Mouse (Mus musculus) v-Abl transformed pro-B cells (cell line): ENCODE data around the gene Stox2.

Experiments used
- in situ Hi-C, 2 experiments: fragments of 400-800 bp; cut with MboI; formaldehyde crosslinking; loops; one replicate each; pipeline ENCODE4 v1.15.1; 2025; ENCODE audit not compliant: unreplicated experiment in 2 of 2

The Stox2 gene

DNA sequence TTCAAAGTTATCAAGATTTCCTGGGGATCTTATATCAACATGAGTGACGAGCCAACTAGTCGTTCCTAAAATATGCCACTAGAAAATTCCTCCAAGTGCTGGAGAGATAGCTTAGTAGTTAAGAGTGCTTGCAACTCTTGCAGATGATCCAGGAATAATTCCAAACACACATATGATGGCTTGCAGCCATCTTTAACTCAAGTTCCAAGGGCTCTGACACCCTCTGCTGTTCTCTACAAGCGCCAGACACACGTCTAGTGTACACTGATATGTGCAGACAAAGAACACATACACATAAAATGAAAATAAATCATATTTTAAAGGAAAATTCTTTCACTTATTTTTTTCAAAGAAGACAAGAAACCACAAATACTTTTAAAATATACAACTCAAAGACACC is 237.9 kb downstream of the Stox2 start:
- in situ Hi-C loops, result loop anchor here (5.0 to 10.0 kb wide), 2 partner anchors 164 to 193 kb away; no protein-coding TSS in a partner anchor

DNA sequence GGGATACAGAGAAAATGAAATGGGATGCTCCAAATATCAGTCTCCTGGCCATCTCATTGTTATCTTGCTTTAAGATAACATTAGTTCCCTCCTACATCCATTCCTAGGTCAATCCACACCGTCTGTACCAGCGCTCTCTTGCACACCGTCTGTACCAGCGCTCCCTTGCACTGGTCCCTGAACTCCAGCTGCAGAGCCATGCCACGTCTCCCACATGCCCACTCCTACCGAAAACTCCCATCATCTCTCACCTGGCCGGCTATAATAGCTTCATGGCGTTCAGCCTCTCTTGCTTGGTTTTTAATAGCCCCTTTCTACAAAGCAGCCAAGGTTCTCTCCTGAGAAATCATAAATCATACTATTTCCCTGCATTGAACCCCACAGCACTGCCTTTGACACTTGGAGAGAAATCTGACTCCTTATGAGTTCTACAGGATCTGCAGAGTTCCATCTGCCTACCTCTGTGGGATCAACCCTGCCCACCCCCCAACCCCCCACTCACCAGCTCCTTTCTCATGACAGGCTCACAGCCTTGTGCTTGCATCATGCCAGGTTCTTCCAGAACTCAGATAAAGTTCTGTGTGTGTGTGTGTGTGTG is 239.4 kb downstream of the Stox2 start:
- in situ Hi-C loops, result loop anchor here (5.0 to 10.0 kb wide), 2 partner anchors 166 to 192 kb away; no protein-coding TSS in a partner anchor

DNA sequence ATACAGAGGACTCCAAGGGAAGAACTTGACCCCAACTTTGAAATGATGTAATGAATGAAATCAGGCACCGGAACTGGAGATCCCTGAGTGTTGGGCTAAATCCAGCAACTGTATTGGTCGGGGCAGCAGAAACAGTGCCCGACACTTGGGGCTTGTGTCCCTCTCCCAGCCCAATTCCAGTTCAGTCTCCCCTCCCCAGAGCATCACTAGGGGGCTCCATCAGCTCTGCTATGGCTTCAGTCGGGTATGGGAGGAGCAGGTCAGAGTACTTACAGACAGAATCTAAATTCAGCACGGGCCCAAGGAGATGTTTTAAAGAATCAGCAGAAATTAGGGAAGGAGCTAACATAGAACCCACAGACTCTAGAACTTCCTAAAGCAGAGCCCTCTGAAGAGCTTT is 240.7 kb downstream of the Stox2 start:
- in situ Hi-C loops, result loop anchor here (5.0 to 10.0 kb wide), 2 partner anchors 167 to 191 kb away; no protein-coding TSS in a partner anchor

DNA sequence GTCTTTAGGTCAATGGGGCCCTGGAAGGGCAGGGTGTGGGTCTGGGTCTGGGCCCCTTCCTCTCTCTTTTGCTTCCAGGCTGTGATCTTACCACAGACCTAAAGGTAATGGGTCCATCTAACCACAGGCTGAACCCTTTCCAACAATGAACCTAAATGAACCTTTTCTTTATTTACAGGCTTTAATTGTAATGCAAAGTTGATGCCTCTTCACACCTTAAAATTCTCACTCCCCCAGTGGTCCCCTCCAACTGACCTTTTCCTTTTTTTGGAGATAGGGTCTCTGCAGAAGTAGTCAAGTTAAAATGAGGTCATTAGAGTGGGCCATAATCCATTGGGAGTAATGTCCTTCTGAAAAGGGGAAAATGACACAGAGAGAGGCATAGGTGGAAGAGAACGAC is 249.8 kb downstream of the Stox2 start:
- in situ Hi-C loops, result no loop called here

DNA sequence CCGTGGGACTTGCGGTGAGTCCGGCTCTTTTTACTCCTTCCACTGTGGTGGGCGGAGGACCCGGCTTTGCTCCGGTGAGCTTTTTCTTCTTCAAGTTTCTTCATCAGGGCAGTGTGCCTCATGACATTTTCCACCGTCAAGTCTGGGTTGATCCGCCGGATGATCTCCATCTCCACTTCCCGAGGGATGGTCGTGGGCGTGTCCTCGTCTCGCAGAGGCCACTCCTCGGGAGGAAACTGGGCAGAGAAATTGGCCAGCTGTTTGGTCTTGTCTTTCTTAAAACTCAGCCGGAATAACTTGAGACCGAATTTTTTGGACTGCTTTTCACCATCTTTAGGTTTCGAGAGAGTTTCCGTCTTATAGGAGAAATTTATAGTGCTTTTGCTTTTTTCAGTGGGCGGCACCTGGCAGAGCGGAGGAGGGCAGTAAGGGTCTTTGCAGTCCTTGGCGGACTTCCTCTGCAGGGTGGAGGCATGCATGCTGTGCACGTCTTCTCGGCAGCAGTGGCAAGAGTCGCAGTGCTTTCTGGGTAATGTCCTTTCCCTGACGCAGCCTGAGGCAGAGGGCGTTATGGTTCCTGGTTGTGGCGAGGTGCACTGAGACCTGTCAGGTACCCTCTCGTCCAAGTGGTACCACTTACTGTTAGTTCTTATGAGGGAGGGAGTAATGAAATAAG is 252.7 kb downstream of the Stox2 start:
- in situ Hi-C loops, result no loop called here

DNA sequence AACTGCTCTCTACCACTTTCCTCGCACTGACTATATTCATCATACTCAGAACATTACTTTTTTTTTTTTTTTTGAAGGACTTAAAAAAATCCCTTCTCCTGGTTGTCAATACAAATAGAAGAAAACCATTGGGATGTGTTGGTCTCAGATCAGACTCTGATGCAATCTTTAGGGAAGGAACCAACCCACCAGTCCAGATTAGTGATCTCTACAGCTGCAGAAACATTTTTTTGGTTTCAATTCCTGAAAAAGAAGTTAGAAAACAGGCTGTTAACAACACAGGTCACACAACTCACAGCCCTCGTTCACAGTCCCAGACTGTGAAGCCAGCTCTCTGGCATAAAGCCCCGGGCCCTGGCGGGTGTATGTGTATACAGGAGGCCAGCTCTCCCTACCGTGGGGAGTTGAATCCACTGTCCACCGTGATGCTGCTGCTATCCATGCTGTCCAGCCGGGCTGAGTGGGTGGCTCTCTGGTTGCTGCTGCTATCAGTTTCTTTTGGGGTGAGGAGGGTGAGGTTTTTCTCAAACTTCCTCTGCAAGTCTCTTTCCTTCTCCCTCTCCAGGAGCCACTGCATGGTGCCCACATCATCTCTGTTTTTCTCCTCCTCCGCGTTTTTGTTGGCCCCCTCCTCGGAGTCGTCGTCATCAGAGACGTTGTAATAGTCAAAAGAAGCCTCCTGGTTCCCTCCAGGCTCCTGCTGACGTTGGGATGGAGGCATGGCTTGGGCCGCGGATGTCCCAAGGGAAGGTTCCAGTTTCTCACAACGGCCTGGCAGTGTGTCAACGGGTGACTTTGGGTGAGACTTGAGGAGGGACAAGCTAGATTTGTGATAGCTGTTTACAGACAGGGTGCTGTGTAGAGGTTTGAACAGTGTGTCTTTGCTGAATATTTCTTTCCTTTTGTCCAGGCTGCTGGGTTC is 254.5 kb downstream of the Stox2 start:
- in situ Hi-C loops, result no loop called here

DNA sequence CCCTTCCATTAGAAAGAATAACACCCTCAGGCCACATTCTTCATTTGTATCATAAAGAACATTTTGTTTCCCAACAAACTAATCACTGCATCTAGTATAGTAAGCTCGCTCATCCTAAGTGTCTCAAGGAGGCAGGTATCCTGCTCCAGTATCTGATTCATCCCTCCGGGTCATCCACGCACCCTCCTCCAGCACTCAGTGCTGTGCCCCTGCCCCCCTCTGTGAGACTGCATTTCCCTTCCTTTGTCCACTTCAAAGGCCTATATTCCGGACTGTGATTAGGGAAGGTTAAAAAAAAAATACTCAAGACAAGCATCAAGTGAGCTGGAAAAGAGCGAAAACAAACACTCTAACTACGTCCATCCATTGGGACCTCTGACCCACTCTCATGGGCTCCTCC is 260.8 kb downstream of the Stox2 start:
- in situ Hi-C loops, result no loop called here

DNA sequence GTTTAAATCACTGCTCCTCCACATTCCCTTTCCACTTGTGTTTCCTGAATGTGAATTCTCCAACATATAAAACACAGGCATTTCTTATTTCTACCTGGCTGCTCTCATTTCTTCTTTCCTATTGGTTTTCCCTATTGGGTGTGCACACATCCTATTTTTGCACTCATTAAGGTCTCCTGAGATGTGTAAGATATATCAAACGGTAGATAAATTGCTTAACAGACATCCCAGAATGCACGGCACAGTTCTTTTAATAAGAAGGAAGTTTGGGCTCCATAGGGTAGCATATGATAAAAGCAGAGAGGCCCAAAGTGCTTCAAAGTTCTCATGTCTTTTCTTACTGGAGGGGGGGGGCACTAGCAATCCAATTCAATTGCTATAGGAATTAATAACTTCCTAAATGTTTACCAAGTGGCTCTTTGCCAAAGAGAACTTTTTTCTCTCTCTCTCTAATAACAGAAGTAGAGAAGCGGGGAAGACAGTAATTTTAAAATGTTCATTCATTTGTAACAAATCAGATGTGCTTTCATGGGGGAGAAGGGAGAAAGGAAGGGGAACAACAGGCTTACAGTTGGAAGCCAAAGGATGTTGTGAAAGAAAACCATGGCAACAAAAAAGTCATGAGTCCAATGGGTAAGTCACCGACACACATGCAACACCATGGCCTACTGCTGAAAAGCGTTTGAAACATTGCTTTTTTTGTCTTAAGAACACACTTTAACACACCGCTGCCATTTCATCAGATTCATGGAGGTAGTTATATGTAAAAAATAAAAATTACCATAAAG is 263.2 kb downstream of the Stox2 start:
- in situ Hi-C loops, result no loop called here

DNA sequence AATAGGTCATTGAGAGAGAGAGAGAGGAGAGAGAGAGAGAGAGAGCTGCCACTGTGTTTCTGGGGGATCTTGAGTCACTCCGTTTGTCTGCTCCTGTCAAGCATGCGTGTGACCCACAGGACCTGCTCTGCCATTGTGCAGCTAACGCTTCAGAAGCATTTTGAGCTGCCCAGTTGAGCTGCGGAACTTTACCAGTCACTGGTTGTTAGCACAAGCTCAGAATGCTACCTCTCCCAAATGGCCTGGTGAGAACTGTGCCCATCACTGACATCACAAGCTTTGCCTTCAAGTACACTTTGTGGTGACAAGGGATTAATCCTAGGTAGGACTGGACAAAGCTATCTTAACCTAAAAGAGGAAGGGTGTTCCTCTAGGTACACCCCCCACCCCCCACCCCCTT is 263.9 kb downstream of the Stox2 start:
- in situ Hi-C loops, result no loop called here

DNA sequence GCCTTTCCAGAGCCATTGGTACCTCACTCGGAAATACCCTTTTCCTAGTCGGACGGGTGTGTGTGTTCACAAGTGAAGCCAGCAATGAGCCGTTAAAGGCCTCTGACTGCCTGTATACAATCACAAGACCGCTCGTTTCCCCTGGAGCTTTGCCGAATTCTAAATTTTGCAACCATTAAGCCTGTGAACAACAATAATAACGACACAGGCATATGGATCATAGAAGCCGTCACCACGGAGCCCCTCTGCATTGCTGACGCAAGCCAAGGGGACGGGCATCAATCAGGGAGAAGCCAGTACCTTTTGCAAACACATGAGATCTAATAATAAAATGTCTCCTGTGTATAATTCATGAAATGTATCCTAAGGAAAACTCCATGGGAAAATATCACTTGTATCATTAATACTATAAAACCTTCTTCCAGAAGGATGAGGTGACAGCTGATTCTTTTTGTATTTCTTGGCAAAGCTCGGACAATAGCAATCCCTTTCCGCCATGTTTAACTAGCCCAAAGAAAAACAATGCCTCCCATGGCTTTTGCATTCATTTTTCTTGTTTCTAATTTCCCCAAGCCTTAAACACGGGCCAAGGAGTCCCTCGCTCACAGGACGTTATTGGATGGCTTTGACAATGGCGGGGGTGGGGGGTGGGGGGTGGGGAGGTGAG is 265.0 kb downstream of the Stox2 start:
- in situ Hi-C loops, result no loop called here

DNA sequence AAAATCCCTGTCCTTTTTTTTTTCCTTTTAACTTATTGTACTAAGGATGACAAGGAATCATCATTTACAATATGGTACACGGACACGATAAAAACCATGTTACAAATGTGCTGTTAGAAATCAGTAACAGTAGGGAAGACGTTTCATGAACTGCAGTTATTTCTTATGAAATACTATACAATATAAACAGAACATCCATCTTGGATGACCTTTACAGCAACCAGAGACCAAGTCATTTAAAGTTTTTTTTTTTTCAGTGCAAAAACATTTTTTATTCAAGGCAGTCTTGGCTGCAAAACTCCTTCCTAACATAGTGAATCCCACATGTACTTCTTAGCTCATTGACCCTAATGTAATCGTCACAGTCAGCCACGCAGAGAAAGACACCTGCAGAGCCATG is 266.0 kb downstream of the Stox2 start:
- in situ Hi-C loops, result no loop called here

DNA sequence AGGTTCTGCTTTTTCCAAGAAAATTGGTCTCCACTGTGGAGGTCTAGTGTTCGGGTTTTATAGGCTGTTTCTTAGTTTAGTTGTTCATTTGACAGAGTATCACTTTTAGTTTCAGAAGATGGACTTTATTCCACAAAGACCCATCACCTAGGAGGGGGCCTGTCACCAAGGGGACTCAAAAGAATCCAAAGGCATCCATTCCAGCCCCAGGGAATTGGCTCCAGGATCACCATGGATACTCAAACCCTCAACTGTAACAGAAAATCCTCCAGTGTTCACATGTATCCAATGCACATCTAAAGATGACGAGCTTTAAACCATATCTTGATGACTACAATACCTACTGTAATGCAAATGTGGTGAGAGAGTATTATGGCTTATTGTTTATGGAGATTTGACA is 267.4 kb downstream of the Stox2 start:
- in situ Hi-C loops, result no loop called here

DNA sequence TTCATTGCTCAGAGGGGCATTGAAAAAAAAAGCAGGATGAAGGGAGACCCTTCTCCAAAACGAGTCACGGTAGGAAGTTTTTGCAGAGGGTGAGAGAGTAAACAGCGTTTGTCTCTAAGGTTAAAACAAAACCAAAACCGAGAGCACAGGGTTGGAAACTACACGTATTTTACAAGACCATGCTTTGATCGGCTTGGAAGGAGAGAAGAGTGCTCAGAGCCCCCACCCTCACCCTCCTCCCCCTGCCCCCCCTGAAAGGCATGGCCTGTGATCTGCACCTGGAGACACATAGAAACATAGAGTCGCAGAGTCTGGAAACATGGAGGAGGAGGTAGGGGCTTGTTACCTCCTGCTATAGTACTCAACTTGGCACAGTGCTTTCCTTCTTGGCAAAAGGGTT is 272.3 kb downstream of the Stox2 start:
- in situ Hi-C loops, result no loop called here

DNA sequence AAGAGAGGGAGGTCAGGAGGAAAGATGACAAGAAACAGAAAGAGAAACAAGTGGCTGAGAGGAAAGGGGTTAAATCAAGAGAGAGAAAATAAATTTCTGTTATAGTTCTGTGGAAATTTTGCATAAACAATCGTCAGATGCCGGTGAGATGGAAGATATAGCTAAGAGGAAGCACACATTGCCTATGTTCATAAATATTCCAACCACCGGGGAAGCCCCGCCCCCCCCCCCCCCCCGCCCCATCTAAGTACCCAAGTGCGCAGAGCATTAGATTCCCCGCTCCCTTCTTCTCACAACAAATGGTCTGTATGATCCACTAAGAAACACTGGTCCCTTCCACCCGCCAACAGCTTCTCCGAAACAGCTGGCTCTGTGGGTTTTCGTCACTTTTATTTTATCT is 273.3 kb downstream of the Stox2 start:
- in situ Hi-C loops, result no loop called here

DNA sequence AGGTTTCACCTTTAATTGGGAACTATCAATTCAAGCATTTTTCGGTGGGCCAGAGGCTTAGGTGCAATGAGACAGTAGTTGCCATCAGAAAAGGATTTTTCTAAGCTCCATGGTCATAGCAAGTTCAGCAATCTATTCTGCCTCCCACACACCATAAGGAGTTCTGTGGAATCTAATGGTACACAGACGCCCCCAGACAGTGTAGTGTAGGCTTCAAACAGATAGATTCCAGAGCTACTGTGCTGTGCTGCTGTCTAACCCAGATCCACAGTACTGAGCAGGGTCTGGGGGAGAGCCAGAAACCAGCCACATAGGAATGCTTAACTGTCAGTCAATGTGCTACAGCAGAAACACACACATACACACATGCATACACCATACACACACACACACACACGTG is 285.5 kb downstream of the Stox2 start:
- in situ Hi-C loops, result no loop called here

DNA sequence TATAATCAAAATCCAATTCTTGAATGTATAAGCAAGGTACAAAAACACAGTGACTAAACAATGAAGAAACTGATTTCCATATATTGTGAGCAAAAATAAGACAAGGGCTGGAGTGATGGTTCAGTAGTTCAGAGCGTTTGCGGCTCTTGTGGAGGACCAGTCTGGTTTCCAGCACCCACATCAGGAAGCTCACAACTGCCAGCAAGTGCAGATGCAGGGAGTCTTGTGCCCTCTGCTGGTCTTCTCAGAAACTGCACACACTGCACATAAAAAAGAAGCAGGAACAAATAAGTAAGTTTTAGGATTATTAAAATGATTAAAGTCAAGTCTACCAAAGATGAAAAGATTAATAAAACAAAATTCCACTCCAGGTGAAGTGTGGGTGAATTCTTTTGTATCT is 291.6 kb downstream of the Stox2 start:
- in situ Hi-C loops, result no loop called here

DNA sequence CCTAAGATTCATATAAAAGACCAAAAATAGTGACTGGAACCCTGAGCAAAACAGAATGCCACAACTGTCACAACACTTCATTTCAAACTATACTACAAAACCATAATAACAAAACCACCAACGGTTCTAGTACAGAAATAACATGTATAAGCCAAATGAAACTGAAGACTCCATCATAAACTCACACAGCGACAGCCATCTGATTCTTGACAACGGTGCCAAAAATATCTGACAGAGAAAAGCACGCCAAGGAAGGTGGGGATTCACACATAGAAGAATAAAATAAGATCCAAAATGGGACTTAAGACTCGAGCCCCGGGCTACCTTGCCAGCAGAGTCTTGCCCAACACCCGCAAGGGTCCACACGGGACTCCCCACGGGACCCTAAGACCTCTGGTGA is 300.9 kb downstream of the Stox2 start:
- in situ Hi-C loops, result no loop called here

DNA sequence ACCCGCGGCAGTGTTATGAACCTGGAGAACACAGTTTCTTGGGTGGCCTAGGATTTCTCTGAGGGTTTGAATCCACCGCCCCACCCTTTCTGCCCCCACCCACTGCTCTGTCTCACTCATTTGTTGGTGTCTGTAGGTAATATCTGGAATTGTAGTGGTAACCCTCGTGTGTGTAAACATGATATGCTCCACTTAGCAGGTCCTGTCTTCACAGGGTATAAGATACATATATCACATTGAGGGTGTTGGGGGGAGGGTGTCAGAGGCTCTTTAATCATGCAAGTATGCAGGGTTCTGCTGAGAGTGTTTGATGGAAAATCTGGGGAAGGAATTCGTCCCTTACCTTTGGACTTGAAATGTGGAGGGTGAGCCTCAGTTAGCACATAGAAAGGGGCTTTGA is 310.1 kb downstream of the Stox2 start:
- in situ Hi-C loops, result no loop called here

DNA sequence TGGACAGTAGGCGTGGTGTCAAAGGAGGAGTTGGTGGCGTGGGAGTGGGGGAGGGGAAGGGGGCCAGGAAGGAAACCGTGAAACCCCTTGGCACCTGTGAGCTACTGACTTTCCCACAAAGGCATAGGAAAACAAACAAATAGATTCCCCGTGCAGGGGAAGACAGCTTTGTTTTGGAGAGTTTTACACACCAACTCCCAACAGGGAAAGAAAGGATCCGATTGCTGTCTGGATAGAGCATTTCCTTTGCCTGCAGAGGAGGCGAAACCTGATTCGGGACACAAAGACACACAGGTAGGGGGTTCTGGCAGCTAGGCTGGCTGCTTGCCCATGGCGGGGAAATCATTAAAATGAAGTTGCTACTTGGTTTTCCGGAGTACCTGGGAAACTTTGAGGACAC is 310.6 kb downstream of the Stox2 start:
- in situ Hi-C loops, result no loop called here

DNA sequence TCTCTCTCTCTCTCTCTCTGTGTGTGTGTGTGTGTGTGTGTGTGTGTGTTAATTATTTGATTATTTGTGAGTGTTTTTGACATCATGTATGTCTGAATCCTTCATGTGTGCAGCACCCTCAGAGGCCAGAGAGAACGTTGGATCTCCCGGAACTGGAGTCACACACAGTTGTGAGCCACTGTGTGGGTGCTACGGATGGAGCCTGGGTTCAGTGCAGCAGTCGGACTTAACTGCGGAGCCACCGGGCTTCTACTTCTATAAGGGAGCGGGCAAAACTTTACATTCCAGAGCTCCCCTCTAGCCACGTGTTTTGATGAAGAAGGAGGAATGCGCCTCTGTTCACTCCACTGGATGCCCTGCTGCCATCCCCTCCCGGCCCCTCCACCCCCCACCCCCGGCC is 311.4 kb downstream of the Stox2 start:
- in situ Hi-C loops, result no loop called here
